Mouse (Mus musculus): Measurements from ENCODE around the gene Plch2. TPM values are rescaled to one million over a fixed set of nuclear protein-coding genes. Genes with fewer than 3 reads are reported as not detected.

Plch2 gene
- polyA plus RNA-seq, 1 experiment from 2014 or later: 13.3 TPM

DNA sequence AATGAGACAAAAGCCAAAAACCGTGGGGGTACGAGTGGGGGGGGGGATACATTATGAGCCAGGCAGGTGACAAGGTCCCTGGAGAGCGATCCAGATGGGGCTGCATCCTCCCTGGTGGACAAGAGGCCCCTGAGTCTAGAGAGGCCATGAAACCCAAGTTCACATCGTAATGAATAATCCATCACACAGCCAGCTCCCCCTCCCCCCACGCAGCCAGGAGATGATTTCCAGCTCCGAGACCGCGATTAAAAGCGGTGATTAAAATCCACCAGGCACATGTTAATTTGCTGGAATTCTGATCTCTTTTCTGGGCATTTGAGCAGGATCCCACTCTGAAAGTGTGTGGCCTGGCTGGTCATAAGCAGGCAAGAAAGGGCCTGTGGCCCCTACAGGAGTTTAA is 35.8 kb downstream of the Plch2 start:
- no peak for ATAC-seq (replicated peaks; ENCODE audit: low FRiP score, low TSS enrichment, low read depth)
- no peaks in the 10 kb centered on the region for H3K27me3 ChIP-seq (replicated peaks; ENCODE audit: control insufficient read depth, insufficient read depth, low read length)
- H3K4me2 ChIP-seq (ENCODE audit: low read length): no peak overlapping the region
- no peak for DNase-seq (ENCODE audit: low spot score)
- no peaks in the 10 kb centered on the region for H3K36me3 ChIP-seq (ENCODE audit: control insufficient read depth, insufficient read depth, low read length)
- no peak overlapping the region for H3K4me3 ChIP-seq (ENCODE audit: low read depth, low read length)
- no peaks in the 10 kb centered on the region for H3K9me3 ChIP-seq (ENCODE audit: control insufficient read depth, low read length)
- peaks cover 9% of the 10 kb centered on the region for H3K4me1 ChIP-seq (replicated peaks; ENCODE audit: control insufficient read depth, insufficient read depth, low read length)
- no peak overlapping the region for H3K27ac ChIP-seq (ENCODE audit: low read depth)
- 69% methylated on average over 9 of the region's 9 CpGs for WGBS
- no peak overlapping the region for H3K9ac ChIP-seq (ENCODE audit: low read length)

- no peak for ATAC-seq (replicated peaks; ENCODE audit: low FRiP score, low TSS enrichment, low read depth)
- Histone ChIP-seq H3K4me3 (ENCODE audit: low read depth, low read length) (no peak overlapping the region), H3K4me1 (replicated peaks; ENCODE audit: control insufficient read depth, insufficient read depth, low read length) (peaks cover 9% of the 10 kb centered on the region), H3K9ac (ENCODE audit: low read length) (no peak overlapping the region), H3K36me3 (ENCODE audit: control insufficient read depth, insufficient read depth, low read length) (no peaks in the 10 kb centered on the region), H3K27ac (ENCODE audit: low read depth) (no peak overlapping the region), H3K9me3 (ENCODE audit: control insufficient read depth, low read length) (no peaks in the 10 kb centered on the region), H3K4me2 (ENCODE audit: low read length) (no peak overlapping the region), H3K27me3 (replicated peaks; ENCODE audit: control insufficient read depth, insufficient read depth, low read length) (no peaks in the 10 kb centered on the region)
- DNase-seq (ENCODE audit: low spot score): no peak
- WGBS: 53% methylated on average over 1 of the region's 1 CpGs
Observed at GRCm38 (mm10) chr4:155020141-155020540, 36.4 kb downstream of the Plch2 start.

GRCm38 (mm10) chr4:155019336-155019847 is 37.2 kb downstream of the Plch2 start:
- DNase-seq (ENCODE audit: low spot score): peak; percentile 69

DNA sequence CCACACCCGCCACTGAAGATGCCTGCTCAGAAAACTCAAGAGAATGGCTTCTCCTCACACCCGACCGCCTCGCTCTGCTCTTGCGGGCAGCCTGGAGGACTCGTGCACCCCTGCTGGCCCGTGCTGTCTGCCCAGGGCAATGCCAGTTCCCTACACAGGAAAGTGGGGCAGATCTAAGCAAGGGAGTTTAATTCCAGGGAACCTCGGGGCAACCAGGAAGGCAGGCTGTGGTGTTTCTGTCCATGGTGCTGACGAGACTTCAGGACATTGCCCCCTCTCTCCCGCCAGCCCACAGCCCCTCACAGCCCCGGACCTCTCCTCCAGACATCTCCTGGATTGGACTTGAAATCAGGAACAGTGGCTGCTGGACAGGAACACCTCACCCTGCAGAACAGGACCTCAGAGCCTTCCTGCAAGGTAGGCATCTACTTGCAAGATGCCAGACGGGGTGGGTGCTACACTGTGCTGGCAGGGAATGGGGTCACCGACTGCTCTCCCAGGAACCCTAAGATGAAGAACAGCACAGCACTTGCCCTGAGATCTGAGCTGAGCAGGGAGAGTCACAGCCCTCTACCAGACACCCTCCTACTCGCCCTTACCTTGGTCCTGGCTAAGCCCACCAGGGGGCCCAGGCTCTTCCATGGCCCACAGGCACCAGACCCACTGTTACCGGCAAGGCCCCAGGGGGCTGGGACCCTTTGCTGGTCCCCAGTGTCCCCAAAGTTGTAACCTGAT is 37.8 kb downstream of the Plch2 start:
- Histone ChIP-seq H3K4me1 (replicated peaks; ENCODE audit: control insufficient read depth, insufficient read depth, low read length) (peaks cover 9% of the 10 kb centered on the region), H3K36me3 (ENCODE audit: control insufficient read depth, insufficient read depth, low read length) (no peaks in the 10 kb centered on the region), H3K9me3 (ENCODE audit: control insufficient read depth, low read length) (no peaks in the 10 kb centered on the region), H3K27me3 (replicated peaks; ENCODE audit: control insufficient read depth, insufficient read depth, low read length) (no peaks in the 10 kb centered on the region), H3K9ac (ENCODE audit: low read length) (no peak overlapping the region), H3K27ac (ENCODE audit: low read depth) (no peak overlapping the region), H3K4me3 (ENCODE audit: low read depth, low read length) (no peak overlapping the region), H3K4me2 (ENCODE audit: low read length) (peak overlapping the region; percentile 28)
- 8% methylated on average over 15 of the region's 15 CpGs for WGBS
- ATAC-seq (replicated peaks; ENCODE audit: low FRiP score, low TSS enrichment, low read depth) (0 out of 2 replicates have a peak, but pooled peaks have one; percentile 19), DNase-seq (ENCODE audit: low spot score) (peak; percentile 84)

More at GRCm38 (mm10) chr4:155019336-155019847, 37.2 kb downstream of the Plch2 start:
- peaks cover 9% of the 10 kb centered on the region for H3K4me1 ChIP-seq (replicated peaks; ENCODE audit: control insufficient read depth, insufficient read depth, low read length)
- WGBS: 1% methylated on average over 10 of the region's 10 CpGs
- H3K27ac ChIP-seq (ENCODE audit: low read depth): no peak overlapping the region
- no peak overlapping the region for H3K4me3 ChIP-seq (ENCODE audit: low read depth, low read length)
- H3K9ac ChIP-seq (ENCODE audit: low read length): no peak overlapping the region
- ATAC-seq (replicated peaks; ENCODE audit: low FRiP score, low TSS enrichment, low read depth): peak; percentile 51; the same call in 1 of the 2 replicates
- H3K36me3 ChIP-seq (ENCODE audit: control insufficient read depth, insufficient read depth, low read length): no peaks in the 10 kb centered on the region
- H3K9me3 ChIP-seq (ENCODE audit: control insufficient read depth, low read length): no peaks in the 10 kb centered on the region
- peak overlapping the region; percentile 28 for H3K4me2 ChIP-seq (ENCODE audit: low read length)
- H3K27me3 ChIP-seq (replicated peaks; ENCODE audit: control insufficient read depth, insufficient read depth, low read length): no peaks in the 10 kb centered on the region

- no peak for DNase-seq (ENCODE audit: low spot score)
- Histone ChIP-seq H3K9me3 (ENCODE audit: control insufficient read depth, low read length) (no peaks in the 10 kb centered on the region), H3K9ac (ENCODE audit: low read length) (no peak overlapping the region), H3K4me1 (replicated peaks; ENCODE audit: control insufficient read depth, insufficient read depth, low read length) (peaks cover 9% of the 10 kb centered on the region), H3K4me3 (ENCODE audit: low read depth, low read length) (no peak overlapping the region), H3K27me3 (replicated peaks; ENCODE audit: control insufficient read depth, insufficient read depth, low read length) (no peaks in the 10 kb centered on the region), H3K36me3 (ENCODE audit: control insufficient read depth, insufficient read depth, low read length) (no peaks in the 10 kb centered on the region), H3K27ac (ENCODE audit: low read depth) (no peak overlapping the region), H3K4me2 (ENCODE audit: low read length) (no peak overlapping the region)
- no peak for ATAC-seq (replicated peaks; ENCODE audit: low FRiP score, low TSS enrichment, low read depth)
- WGBS: 79% methylated on average over 8 of the region's 8 CpGs
Observed at GRCm38 (mm10) chr4:155018066-155018465, 38.5 kb downstream of the Plch2 start.

DNA sequence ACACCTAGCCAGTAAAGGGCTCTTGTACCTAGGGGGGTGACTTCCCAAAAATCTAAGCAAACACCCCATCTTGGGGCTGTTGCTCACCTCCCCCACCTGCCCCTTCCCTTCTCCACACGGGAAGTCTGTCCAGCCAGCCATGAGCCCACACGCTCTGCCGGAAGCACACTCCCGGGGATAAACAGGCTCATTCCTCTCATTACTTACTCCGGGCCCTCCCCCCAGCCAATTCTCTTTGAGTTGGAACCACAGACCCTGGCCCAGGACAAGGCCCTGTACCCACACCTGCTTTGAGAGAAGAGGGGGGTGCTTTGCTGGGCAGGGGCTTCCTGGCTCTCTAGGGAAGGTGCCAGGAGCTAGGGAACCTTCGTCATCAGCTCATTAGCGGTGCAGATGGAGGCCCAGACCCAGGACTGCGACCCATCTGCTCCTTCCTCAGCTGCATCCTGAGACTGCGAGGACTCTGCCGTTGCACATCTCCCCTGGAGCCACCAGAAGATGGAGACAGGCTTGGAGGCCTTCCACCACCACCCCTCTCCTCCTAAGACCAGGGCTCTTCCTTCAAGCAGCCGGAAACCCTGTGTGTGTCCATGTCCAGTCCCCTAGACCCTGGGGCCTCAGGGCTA is 39.2 kb downstream of the Plch2 start:
- Histone ChIP-seq H3K36me3 (ENCODE audit: control insufficient read depth, insufficient read depth, low read length) (no peaks in the 10 kb centered on the region), H3K4me3 (ENCODE audit: low read depth, low read length) (no peak overlapping the region), H3K27ac (ENCODE audit: low read depth) (no peak overlapping the region), H3K4me2 (ENCODE audit: low read length) (no peak overlapping the region), H3K4me1 (replicated peaks; ENCODE audit: control insufficient read depth, insufficient read depth, low read length) (peaks cover 9% of the 10 kb centered on the region), H3K9me3 (ENCODE audit: control insufficient read depth, low read length) (no peaks in the 10 kb centered on the region), H3K27me3 (replicated peaks; ENCODE audit: control insufficient read depth, insufficient read depth, low read length) (no peaks in the 10 kb centered on the region), H3K9ac (ENCODE audit: low read length) (no peak overlapping the region)
- ATAC-seq (replicated peaks; ENCODE audit: low FRiP score, low TSS enrichment, low read depth) (no peak), DNase-seq (ENCODE audit: low spot score) (no peak)
- WGBS: 72% methylated on average over 11 of the region's 11 CpGs

- Histone ChIP-seq H3K36me3 (ENCODE audit: control insufficient read depth, insufficient read depth, low read length) (no peaks in the 10 kb centered on the region), H3K9ac (ENCODE audit: low read length) (no peak overlapping the region), H3K9me3 (ENCODE audit: control insufficient read depth, low read length) (no peaks in the 10 kb centered on the region), H3K4me1 (replicated peaks; ENCODE audit: control insufficient read depth, insufficient read depth, low read length) (peaks cover 9% of the 10 kb centered on the region), H3K27ac (ENCODE audit: low read depth) (no peak overlapping the region), H3K4me3 (ENCODE audit: low read depth, low read length) (no peak overlapping the region), H3K4me2 (ENCODE audit: low read length) (no peak overlapping the region), H3K27me3 (replicated peaks; ENCODE audit: control insufficient read depth, insufficient read depth, low read length) (no peaks in the 10 kb centered on the region)
- ATAC-seq (replicated peaks; ENCODE audit: low FRiP score, low TSS enrichment, low read depth) (no peak), DNase-seq (ENCODE audit: low spot score) (no peak)
- WGBS: 68% methylated on average over 11 of the region's 11 CpGs
Observed at GRCm38 (mm10) chr4:155016807-155017206, 39.8 kb downstream of the Plch2 start.

GRCm38 (mm10) chr4:155015550-155015949 is 41.0 kb downstream of the Plch2 start:
- no peak overlapping the region for H3K9ac ChIP-seq (ENCODE audit: low read length)
- 60% methylated on average over 4 of the region's 4 CpGs for WGBS
- no peak overlapping the region for H3K4me2 ChIP-seq (ENCODE audit: low read length)
- no peak overlapping the region for H3K4me3 ChIP-seq (ENCODE audit: low read depth, low read length)
- H3K4me1 ChIP-seq (replicated peaks; ENCODE audit: control insufficient read depth, insufficient read depth, low read length): peaks cover 9% of the 10 kb centered on the region
- no peaks in the 10 kb centered on the region for H3K36me3 ChIP-seq (ENCODE audit: control insufficient read depth, insufficient read depth, low read length)
- no peaks in the 10 kb centered on the region for H3K9me3 ChIP-seq (ENCODE audit: control insufficient read depth, low read length)
- H3K27me3 ChIP-seq (replicated peaks; ENCODE audit: control insufficient read depth, insufficient read depth, low read length): no peaks in the 10 kb centered on the region
- DNase-seq (ENCODE audit: low spot score) (no peak), ATAC-seq (replicated peaks; ENCODE audit: low FRiP score, low TSS enrichment, low read depth) (no peak)
- H3K27ac ChIP-seq (ENCODE audit: low read depth): no peak overlapping the region

Measured in intestine, embryonic 14.5 days (tissue).